Mouse (Mus musculus): ENCODE measurements around the gene Efcab12. TPM values are rescaled to one million over a fixed set of nuclear protein-coding genes. Genes with fewer than 3 reads are reported as not detected.

Gene Efcab12
- total RNA-seq, 2 experiments from 2014 or later, result 3.2 to 4.0 TPM

Small RNAs within 50 kb of the gene (microRNA-seq; reads per million reads assigned to microRNA genes)
- gene Mir7660, result 0 reads per million in 2 experiments

Other genes starting within 250 kb of the Efcab12 start
- gene Mkrn2os, start 245.8 kb downstream of the Efcab12 start, total RNA-seq (2021), result not detected
- gene Mkrn2, start 236.5 kb downstream of the Efcab12 start, total RNA-seq (2021), result 10 to 100 TPM; 33.0 to 41.2 TPM
- gene Raf1, start 161.8 kb downstream of the Efcab12 start, total RNA-seq (2021), result 10 to 100 TPM; 78.5 to 79.3 TPM
- under 1 TPM in 1 of 2 experiments, not detected in 1; 0.52 TPM for gene Tmem40, start 76.0 kb downstream of the Efcab12 start, total RNA-seq (2021)
- 1 to 10 TPM; 2.7 to 2.8 TPM for gene Cand2, start 63.9 kb downstream of the Efcab12 start, total RNA-seq (2021)
- gene Rpl32, start 29.7 kb downstream of the Efcab12 start, total RNA-seq (2021), result 100 to 1,000 TPM; 497 to 528 TPM
- gene Mbd4, start 15.0 kb upstream of the Efcab12 start, total RNA-seq (2021), result 1 to 10 TPM; 5.8 to 7.2 TPM
- gene Ift122, start 15.1 kb upstream of the Efcab12 start, total RNA-seq (2021), result 10 to 100 TPM; 26.4 to 33.5 TPM
- gene Rho, start 93.3 kb upstream of the Efcab12 start, total RNA-seq (2021), result 1 to 10 TPM in 1 of 2 experiments, under 1 TPM in 1; 0.89 to 1.0 TPM
- not detected for gene H1foo, start 106.5 kb upstream of the Efcab12 start, total RNA-seq (2021)
- 10 to 100 TPM; 22.0 to 23.0 TPM for gene Plxnd1, start 156.6 kb upstream of the Efcab12 start, total RNA-seq (2021)